Mouse (Mus musculus): ENCODE results near the gene Sag.
"Not testable (repeated sequence)": the region's sequence is repeated elsewhere in the genome, so short reads cannot be mapped to it uniquely, and the experiment has no call there.

The Sag gene

DNA sequence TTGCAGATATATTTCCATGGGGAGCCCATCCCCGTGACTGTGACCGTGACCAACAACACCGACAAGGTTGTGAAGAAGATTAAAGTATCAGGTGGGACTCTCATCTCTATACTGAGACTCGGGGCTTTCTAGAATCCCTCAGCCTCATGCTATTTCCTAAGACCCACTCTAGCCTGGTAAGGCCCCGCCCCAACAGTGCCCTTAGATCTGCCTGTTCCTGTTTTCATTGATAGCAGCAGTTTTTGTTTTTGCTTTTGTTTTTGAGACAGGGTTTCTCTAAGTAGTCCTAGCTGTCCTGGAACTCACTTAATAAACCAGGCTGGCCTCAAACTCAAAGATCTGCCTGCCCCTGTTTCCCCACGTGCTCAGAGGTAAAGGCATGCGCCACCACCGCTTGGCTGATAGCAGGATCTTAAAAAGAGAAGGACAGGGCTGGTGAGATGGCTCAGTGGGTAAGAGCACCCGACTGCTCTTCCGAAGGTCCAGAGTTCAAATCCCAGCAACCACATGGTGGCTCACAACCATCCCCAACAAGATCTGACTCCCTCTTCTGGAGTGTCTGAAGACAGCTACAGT is 21.0 kb downstream of the Sag start:
- no peak for DNase-seq (ENCODE audit: low spot score in 2 of 2)

DNA sequence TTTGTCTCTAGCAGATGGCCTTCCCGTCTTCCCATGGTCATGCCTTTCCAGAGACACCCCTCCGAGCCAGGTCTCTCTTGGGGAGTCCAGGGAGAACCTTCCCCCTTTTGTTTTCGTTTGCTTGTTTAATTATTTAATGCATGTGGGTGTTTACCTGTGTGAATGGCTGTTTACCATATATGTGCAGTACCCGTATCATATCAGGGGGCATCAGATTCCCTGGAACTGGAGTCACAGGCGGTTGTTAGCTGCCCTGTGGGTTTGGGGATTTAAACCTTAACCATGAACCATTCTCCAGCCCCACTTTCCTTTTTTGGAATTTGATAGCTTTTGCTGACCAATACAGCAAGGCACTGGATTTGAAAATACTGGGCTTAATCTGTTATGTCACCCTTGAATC is 21.8 kb downstream of the Sag start:
- no peak for DNase-seq (ENCODE audit: low spot score in 2 of 2)

DNA sequence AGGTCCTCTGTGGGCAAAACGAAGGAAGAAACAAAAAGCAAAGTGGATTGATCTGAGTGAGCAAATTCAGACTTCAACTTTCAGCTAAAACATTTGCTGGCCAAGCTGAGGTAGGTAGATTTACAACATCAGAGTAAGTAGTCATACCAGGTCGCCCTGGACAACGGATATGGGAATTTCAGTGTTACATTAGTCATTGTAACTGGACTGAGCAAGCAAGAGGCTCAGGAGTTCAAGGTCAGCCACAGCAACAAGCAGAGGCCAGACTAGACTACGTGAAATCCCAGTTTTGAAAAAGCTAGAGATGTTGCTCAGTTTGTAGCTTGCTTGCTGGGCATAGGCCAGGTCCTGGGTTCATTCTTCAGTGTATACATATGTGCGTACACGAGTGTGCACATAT is 22.5 kb downstream of the Sag start:
- no peak for DNase-seq (ENCODE audit: low spot score in 2 of 2)

DNA sequence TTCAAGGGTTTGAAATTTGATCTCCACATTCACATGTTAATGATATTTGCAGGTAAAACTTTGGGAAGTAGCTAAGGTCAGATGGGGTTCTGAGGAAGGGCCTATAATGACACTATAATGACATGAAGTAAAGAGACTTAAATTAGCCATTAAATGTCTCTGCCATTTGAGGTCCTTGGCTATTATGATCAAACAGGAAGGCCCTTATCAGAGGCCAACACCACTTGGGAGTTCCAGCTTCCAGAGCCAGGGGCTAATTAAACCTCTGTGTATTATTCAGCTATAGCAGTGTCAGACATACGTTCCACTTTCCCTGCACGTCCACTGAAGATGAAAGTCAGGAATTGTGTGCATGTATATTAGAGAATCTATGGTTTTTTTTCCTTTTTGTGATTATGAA is 23.0 kb downstream of the Sag start:
- DNase-seq (ENCODE audit: low spot score in 2 of 2) = no peak

DNA sequence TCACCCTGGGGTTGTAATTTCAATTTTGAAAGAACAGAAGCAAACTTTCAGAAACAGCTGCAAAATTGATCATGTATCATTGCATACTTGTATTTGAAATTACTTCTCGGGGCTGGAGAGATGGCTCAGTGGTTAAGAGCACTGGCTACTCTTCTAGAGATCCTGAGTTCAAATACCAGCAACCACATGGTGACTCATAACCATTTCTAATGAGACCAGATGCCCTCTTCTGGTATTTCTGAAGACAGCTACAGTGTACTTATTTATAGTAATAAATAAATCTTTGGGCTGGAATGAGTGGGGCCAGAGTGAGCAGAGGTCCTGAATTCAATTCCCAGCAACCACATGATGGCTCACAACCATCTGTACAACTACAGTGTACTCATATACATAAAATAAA is 24.0 kb downstream of the Sag start:
- not testable (repeated sequence) for DNase-seq (ENCODE audit: low spot score in 2 of 2)

DNA sequence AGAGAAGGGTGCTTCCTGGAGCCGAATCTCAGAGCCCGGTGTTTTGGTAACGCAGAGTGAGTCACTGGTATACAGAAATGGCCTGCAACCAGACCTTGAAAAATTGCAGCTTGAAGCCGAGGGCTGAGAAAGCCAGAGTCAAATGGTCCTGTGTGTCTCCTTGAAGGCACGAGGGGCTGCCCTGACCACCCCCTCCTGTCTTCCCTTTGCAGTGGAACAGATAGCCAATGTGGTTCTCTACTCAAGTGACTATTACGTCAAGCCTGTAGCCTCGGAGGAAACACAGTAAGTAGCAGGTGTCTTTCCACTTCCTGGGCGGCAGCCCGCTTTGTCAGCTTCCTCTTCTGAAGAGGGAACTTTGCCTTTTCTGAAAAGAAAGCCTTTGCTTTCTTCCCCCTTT is 24.7 kb downstream of the Sag start:
- DNase-seq (ENCODE audit: low spot score in 2 of 2) = no peak

DNA sequence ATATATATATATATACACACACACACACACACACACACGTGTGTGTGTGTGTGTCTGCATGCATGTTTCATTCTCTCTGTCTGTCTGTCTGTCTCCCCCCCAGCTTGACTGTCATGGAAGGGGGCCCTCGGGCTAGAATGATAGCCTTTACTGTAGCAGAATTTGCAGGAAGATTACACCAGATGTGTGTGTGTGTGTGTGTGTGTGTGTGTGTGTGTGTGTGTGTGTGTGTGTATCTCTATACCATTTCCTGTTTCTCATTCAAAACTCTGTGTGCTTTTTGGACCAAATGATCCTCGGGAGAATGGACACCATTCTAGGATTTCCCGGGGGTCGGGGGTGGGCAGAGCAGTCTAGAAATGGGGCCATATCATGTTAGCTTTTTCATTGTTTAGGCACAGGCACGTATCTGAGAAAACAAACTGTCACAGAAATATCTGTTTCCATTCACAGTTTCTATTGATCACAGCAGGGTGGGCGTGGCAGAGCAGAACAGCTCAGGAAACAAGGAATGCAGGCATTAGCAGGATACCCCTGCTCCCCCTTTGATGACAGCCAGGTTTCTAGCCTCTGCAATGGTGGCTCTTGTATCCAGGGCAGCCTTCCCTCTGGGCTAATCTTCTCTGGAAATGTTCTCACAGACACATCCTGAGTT is 25.6 kb downstream of the Sag start:
- no peak for DNase-seq (ENCODE audit: low spot score in 2 of 2)

DNA sequence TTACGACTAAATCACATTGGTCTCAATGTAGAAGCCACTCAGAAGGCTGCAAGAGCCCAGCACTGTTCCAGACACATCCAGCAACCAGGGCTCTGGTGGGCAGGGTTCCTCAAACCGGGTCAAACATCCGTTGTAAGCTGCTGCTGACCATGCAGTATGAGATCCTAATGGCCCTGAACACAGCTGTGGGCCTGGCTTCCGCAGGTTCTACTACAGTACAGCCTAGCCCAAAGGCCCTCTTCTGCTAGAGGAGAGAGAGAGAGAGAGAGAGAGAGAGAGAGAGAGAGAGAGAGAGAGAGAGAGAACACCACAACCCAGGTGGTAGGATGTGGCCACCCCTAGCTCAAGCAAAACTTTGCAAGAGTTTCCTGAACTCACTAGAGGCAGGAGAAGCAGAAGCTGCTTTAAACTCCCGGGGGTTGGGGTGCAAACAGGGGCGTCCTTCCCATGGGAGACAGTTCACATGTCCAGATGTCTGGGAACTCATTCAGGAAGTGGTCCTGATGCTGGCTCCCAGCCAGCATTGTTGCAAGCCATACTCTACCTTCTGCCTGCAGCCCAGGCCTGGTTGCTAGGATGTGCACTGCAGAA is 26.2 kb downstream of the Sag start:
- no peak for DNase-seq (ENCODE audit: low spot score in 2 of 2)

DNA sequence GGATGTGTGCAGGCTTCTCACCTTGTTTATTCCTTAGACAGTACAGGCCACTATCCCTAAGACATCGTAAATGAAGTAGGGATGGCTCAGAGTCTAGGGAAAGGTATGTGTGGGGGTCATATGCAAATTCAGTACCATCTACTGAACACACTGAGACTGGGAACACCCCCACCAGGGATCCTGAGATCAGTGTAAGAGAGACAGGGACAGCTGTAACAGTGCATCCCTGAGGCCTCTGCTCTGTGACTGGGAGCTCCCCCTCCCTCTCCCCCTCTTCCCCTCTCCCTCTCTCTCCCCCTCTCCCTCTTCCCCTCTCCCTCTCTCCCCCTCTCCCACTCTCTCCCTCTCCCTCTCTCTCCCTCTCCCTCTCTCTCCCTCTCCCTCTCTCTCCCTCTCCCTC is 33.0 kb downstream of the Sag start:
- no peak for DNase-seq (ENCODE audit: low spot score in 2 of 2)

DNA sequence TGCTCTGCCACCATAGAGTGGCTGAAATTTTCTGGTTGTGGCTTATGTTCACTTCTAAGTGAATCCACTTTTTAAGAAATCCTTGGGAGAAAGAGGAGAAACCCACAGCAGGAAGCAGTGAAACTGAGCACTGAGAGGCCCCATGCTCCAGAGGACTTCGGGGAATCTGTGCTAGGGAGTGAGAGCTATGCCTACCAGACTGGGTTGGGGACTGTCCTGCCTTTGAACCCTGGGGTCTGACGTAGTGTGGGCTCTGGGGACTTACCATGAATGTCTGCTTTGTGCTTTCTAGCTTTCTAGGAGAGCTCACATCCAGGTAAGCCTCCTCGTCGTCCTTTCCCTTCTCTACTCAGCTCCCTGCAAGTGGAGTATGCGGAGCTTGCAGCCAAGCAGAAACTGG is 33.5 kb downstream of the Sag start:
- DNase-seq (ENCODE audit: low spot score in 2 of 2) = no peak

DNA sequence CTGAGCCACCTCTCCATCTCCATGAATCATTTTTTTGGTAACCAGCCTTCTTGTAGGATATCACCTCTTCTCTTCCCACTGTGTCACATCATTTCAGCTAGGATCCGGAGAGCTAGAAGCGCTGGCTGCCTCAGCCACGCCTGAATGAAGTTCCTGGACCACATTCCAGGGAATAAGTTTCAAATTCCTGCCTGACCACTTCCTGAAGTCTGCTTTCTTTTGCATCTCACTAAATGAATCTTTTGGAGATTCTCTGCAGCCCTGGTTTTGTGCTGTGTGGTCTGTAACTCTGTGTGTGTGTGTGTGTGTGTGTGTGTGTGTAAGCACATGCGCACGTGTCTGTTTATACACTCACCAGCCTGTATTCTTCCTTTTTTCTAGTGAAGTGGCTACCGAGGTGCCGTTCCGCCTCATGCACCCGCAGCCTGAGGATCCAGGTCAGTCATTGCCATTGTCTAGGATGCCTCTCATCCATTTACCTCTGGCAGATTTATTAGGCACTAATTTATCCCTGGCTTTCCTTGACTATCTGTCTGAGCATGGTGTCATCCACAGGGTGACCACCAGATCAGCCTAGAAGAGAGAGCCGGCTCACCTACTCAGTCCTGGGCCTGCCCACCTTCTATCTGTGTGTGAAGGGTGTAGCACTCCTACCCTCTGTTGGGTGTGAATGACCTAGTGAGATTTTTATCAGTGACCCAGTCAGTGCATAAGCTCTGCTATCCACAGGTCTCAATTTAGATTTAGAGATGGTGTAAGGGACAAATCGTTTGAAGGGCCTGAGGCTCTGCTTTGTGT is 37.1 kb downstream of the Sag start:
- DNase-seq (ENCODE audit: low spot score in 2 of 2) = no peak

DNA sequence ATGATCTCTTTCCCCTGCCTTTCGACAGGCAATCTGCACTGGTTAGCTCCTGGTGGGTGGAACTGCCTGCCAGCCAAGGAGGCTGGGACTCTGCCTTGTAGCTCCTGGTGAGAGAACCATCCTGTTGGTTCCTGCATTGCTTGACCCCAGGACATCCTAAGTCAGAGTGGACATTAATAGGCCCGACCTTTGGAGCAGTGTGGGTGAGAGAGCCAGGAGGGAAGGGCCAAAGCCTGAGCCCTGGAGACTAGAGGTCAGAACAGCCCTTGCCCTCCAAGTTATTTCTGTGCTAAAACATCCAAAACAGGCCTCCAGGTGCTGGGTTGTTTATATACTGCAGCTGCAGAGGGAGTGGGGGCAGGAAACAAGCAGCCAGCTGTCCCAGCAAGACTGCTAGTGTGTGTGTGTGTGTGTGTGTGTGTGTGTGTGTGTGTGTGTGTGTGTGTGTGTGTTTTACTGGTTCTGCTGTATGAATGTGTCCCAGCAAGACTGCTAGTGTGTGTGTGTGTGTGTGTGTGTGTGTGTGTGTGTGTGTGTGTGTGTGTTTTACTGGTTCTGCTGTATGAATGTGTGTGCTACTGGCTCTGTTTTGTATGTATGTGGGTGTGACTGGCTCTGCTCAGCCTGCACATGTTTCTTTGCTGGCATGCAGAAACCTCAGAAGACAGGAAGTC is 43.5 kb downstream of the Sag start:
- DNase-seq (ENCODE audit: low spot score in 2 of 2) = peak in 1 of 2 experiments; percentile 44

DNA sequence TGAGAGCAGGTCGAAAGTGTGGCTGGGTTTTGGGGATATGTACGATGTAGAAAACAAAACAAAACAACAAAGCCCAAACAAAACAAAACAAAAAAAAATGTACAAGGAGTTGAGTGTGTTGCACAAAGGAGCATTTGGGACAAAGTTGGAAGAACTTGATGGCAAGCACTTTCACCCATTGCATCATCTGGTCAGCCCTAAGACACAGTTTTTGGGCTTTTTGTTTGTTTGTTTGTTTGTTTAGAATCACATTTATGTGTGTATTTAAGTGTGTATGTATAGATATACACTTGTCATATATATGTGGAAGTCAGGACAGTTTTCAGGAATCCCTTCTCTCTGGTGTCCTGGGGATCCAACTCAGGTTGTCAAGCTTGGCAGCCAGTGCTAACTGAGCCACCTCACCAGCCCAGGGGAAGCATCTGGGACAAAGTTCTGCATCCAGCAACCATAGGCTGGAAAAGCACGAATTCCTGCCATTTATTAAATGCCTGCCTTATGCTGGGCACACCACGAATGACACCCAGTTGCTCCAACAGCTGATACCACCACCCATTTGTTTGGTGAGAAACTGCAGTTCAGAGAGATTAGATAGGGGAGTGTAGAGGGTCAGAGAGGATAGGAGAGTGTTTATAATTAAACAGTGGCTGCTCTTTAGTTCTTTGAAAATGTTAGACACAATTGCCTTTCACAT is 44.1 kb downstream of the Sag start:
- no peak for DNase-seq (ENCODE audit: low spot score in 2 of 2)

DNA sequence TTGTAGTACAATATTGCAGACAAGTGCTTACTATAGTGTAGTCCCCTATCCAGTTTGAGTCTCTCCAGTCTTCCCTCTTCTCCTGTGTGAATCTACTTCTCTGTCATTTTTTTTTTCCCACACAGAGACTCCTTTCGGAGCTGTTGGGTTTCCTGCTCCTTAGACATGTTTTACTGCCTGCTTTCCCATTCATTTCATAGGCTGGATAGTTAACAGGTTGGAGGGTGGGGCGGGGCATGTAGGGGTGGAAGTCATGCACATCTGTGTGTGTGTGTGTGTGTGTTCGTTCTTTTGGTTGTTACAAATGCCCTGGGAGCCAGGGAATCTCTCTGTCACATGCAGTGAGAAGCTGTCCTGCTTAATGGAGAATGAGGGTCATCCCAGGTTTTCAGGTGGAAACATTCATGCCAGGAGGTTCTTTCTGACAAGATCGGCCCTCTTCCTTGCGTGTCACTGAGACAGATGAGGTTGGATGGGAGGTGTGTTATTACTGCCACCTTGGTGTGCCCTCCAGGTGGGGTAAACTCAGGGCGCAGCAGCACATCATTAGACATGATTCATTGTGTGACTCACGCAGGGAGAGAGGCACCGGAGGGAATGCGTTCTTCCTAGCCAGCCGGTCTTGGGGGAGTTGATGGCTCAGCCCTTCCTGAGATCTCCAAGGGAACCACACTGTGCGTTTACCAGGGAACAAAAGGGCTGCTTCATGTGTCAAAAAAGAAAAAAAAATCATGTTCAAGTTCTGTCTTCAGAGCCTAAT is 44.9 kb downstream of the Sag start:
- DNase-seq (ENCODE audit: low spot score in 2 of 2) = no peak

DNA sequence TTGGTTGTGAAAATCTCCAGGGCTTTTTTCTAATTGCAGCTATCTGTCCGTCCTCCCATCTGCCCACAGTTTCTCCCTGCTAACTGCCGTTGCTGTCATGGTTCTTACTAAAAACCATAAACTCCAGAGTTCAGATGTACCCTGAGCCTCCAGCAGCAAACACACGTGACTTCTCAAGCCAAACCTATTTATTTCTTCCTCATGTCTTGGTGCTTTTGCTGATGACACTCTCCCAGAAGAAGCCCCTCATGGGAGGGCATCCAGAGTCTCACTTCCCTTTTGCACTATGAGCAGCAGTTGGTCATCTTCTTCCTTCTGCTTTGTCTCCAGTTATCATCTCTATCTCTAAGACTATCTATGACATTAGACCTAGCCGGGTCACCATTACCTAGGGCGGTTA is 45.8 kb downstream of the Sag start:
- DNase-seq (ENCODE audit: low spot score in 2 of 2) = no peak

DNA sequence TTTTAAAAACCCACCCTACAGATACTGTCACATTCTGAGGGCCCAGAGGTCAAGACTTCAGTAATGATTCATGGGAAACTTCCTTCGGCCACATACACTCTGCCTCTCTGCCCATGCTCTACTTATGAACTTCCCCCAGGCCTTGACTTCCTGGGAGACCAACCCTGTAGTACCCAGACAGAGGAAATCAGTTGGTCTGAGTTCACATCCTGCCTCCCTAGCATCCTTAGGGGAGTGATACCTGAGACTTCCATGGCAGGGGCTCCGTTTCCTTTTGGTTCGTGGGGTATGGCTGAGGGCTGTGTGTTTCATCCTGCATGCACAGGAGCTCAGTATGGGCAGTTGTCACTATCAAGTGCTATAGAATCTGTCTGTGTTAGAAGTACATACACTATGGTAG is 47.9 kb downstream of the Sag start:
- no peak for DNase-seq (ENCODE audit: low spot score in 2 of 2)

DNA sequence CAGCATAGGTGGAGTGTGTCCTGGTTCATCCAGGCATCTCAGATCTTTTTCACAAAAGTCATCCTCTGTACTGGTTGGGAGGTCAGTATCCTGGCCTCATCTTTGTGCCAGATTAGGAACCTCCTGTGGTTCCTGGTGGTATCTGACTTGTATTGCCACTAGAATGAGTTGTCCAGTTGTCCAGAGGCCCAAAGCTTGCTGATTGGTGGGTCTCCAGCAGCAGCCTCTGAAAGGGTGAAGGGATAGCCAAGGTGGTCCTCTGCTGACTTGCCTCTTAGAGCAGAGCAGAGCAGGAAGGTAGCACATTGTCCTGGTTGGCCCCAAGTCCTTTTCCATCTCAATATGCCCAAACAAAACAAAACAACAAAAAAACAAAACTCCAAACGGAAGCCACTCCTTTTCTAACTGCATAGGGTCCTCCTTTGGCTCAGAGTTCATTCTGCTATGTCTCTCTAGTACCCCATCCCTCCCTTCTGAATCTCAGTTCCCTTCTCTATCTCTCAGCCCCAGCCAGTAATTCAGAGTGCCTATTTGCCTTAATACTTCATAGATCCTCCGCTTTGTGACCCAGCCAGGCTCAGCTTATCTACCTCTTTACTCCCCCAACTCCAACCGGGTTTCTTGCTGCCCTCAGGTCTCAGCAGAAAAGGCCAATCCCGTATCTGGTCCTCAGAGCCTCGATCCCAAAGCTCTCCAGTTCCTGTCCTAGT is 48.8 kb downstream of the Sag start:
- no peak for DNase-seq (ENCODE audit: low spot score in 2 of 2)

DNA sequence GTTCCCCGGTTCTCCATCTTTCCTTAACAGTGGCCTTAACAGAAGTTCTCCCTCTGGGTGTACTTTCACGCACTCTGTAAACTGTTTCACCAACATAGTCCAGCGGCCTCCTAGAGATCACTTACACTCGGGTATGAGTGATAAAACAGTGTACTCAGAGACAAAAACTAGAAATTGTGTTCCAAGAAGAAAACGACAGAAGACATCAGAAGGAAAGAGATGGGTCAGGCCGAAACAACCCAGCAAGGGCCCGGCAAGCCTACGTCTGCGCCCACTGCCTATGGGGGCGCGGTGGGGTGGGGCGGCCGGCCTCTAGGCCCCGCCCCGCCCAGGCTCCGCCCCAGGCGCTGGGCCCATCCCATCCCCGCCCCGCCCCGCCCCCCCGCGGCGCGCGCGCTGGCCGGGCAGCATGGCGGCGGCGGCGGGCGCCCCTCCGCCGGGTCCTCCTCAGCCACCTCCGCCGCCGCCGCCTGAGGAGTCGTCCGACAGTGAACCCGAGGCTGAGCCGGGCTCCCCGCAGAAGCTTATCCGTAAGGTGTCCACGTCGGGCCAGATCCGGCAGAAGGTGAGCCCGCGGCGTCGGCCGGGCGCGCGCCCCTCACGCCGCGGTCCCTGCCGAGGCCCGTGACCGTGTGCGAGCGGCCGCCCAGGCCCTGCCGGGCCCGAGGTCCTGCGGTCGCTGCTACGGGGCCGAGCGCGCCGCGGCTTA is 49.6 kb downstream of the Sag start, which contains the start of gene Dgkd:
Dgkd (plus strand) TSS at position 396 of the 709 bp plus-strand sequence.
- DNase-seq (ENCODE audit: low spot score in 2 of 2) = peak; percentile 70 to 75

DNA sequence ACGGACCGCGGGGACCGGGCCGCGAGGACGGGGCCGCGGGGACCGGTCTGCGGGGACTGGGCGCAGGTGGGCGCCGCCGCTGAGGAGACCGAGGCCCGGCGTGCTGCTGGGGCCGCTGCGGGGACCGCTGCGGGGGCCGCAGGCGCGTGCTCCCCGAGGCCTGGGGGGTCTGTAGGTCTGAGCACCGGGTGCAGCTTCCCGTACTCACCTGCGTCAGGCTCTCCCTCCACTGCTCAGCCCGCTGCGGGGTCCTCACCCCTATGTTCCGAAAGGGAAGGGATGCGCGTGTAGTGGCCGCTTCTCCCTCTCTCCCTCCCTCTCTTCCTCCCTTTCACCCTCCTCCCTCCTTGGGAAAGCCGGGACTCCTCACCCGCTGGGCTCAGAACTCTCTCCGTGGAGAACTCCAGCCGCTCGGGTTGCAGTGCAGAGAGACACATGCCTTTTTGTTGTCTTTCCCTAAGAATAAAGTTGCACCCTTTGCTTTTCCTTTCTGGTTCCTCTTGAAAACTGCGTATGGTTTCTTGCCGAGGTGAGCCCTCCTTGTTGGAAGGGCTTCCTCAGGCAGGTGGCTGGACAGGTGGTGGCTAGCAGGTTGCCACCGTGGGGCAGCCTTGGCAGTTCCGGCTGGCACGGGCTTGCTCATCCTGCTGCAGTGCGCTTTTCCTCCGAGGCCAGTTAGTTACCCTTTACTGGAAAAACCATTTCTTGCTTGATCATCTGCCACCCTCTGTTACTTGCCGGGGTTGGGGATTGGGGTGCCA is 50.3 kb downstream of the Sag start:
- no peak for DNase-seq (ENCODE audit: low spot score in 2 of 2)

All from urinary bladder, postnatal 4 days (tissue).